Mouse (Mus musculus) E14TG2a.4 (cell line): ENCODE measurements around the gene Hoxd9.

ENCODE experiments used
- CTCF ChIP-seq: conservative IDR thresholded peaks from 2 replicates; pipeline ENCODE4 v1.5.1; 2014; ENCODE audit warnings: low read length
- NANOG ChIP-seq: IDR thresholded peaks from 2 replicates; pipeline ENCODE4 v1.6.1; 2014; ENCODE audit warnings: borderline replicate concordance, low read length, mixed read lengths
- POU5F1 ChIP-seq: IDR thresholded peaks from 2 replicates; pipeline ENCODE4 v1.6.1; 2014; ENCODE audit warnings: low read length, borderline replicate concordance

DNA sequence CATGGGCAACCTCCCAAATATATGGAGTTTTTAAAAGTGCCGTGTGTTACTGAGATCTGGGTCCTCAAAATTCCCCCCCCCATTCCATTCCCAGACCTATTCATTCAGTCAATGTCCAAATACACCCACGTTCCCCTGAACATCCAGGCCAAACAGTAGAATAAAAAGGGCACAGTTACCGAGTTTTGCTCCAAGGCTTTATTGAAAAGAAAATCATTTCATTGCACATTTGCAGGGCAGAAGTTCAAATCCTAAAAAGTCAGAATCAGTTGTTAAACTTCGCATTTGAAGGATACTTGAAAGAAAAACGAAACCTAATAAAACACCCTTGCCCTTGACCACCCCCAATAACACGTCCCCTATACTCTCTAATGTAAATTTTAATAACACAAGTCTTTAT is 5.3 kb downstream of the Hoxd9 start:
- TF ChIP-seq POU5F1 (no peak), NANOG (no peak), CTCF (no peak)
